Mouse (Mus musculus) ES-Bruce4 (cell line): ENCODE data around the gene Lrp1.

Source experiments
- EP300 ChIP-seq: IDR thresholded peaks from 2 replicates; pipeline ENCODE4 v1.6.1; 2011; ENCODE audit warnings: low read depth, low read length; ENCODE audit not compliant: insufficient read depth
- POLR2A ChIP-seq: IDR thresholded peaks from one replicate; pipeline ENCODE4 v1.8.1; 2011; ENCODE audit warnings: low read length; ENCODE audit not compliant: insufficient read depth

- TF ChIP-seq POLR2A (no peak), EP300 (no peak)
Measured at GRCm38 (mm10) chr10:127615591-127615990, 5.4 kb downstream of the Lrp1 start.
